Mouse (Mus musculus): ENCODE results near the gene Caln1. TPM values are rescaled to one million over a fixed set of nuclear protein-coding genes. Genes with fewer than 3 reads are reported as not detected.

Caln1 gene
- polyA plus RNA-seq, 1 experiment from 2014 or later: 49.3 TPM

DNA sequence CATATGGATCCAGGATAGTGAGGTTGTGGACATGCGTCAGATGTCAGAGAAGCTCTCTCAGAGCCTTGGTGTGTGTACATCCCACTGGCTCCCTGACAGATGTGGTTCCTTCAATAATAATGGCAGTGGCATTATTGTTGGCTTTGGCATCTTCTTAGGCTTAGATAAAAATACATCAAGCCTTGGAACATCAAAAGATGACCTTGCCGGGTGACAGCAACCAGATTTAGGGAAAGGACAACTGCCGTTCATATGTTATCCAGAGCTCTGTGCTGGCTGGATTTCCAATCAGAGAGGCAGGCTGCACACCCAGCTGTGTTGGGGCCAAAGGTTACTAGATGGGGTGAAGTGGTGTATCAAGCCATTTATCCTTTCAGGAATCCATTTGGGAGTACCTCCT lies 6.2 kb downstream of the Caln1 start:
- Histone ChIP-seq H3K4me2 (ENCODE audit: low read length) (no peak overlapping the region), H3K27me3 (replicated peaks; ENCODE audit: control insufficient read depth, insufficient read depth, low read length) (no peaks in the 10 kb centered on the region), H3K4me3 (ENCODE audit: low read length) (no peak overlapping the region), H3K27ac (ENCODE audit: low read depth, low read length) (no peak overlapping the region), H3K9ac (ENCODE audit: low read depth, low read length) (no peak overlapping the region), H3K36me3 (ENCODE audit: control insufficient read depth, insufficient read depth, low read length) (no peaks in the 10 kb centered on the region), H3K4me1 (ENCODE audit: control insufficient read depth, insufficient read depth, low read depth, low read length) (no peaks in the 10 kb centered on the region), H3K9me3 (ENCODE audit: control insufficient read depth, low read length) (no peaks in the 10 kb centered on the region)
- no peak for ATAC-seq
- WGBS: 92% methylated on average over 3 of the region's 3 CpGs

DNA sequence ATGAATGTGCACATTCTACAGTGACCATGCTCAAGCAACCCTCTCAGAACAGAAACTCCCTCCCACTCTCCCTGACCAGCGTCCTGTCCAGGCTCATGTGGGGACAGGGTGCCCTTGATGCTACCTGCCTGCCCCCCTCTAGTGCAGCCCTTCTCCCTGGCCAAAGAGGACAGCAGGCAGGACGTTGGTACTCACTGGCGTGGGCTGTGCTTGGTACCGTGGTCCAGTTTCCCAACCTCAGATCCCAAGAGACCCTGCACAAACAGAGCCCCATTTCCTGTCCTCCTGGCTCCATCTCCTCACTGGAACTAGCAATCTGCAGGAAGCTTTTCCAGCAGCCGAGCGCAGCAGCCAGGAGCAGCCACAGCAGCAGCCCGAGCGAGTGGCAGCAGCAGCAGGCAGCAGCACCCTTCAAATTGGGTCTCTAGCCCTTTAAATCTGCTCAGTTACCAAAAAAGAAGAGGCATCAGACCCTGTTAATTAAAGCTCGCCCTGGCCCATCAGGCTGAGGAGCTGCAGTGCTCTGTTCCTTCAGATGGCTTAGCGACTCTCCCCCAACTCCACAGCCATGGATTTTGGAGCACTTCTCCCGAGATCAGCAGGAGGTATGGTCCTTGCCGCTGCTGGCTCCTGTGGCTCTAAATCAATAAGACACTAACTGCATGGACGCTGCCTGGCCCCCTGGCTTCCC lies 15.1 kb downstream of the Caln1 start, which contains the start of gene A330070K13Rik:
Gene A330070K13Rik, minus strand, starts transcription at position 410 of the 691 bp plus-strand sequence.
- 14% methylated on average over 13 of the region's 13 CpGs for WGBS
- no peaks in the 10 kb centered on the region for H3K9me3 ChIP-seq (ENCODE audit: control insufficient read depth, low read length)
- H3K4me3 ChIP-seq (ENCODE audit: low read length): peak within 1 kb of the TSS; percentile 26
- H3K27ac ChIP-seq (ENCODE audit: low read depth, low read length): no peak within 1 kb of the TSS
- peaks cover 6% of the 10 kb centered on the region for H3K4me1 ChIP-seq (ENCODE audit: control insufficient read depth, insufficient read depth, low read depth, low read length)
- no peaks in the 10 kb centered on the region for H3K27me3 ChIP-seq (replicated peaks; ENCODE audit: control insufficient read depth, insufficient read depth, low read length)
- peak within 1 kb of the TSS; percentile 51 for H3K9ac ChIP-seq (ENCODE audit: low read depth, low read length)
- peak within 1 kb of the TSS; percentile 55 for H3K4me2 ChIP-seq (ENCODE audit: low read length)
- no peak for ATAC-seq
- no peaks in the 10 kb centered on the region for H3K36me3 ChIP-seq (ENCODE audit: control insufficient read depth, insufficient read depth, low read length)

DNA sequence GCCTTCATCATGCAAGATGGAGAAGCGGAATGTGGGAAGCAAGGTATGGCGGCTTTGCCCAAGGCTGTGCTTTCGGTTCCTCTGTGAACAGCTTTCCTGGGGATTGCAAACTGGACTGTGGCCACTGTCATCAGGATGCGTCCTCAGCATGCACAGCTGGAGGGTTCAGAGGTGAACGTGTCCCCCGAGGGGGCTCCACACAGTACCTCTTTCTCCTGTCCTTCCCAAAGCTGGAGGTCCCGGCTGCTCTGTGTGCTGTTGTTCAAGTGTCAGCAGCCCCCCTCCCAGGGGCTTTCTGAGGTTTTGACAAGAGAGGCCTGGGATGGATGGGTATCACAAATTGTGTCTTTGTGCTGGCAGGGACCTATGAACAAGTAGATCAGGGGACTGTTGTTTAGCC lies 17.2 kb downstream of the Caln1 start:
- no peak overlapping the region for H3K9ac ChIP-seq (ENCODE audit: low read depth, low read length)
- no peaks in the 10 kb centered on the region for H3K36me3 ChIP-seq (ENCODE audit: control insufficient read depth, insufficient read depth, low read length)
- H3K27ac ChIP-seq (ENCODE audit: low read depth, low read length): no peak overlapping the region
- H3K4me1 ChIP-seq (ENCODE audit: control insufficient read depth, insufficient read depth, low read depth, low read length): peaks cover 6% of the 10 kb centered on the region
- H3K9me3 ChIP-seq (ENCODE audit: control insufficient read depth, low read length): no peaks in the 10 kb centered on the region
- H3K4me2 ChIP-seq (ENCODE audit: low read length): no peak overlapping the region
- H3K4me3 ChIP-seq (ENCODE audit: low read length): no peak overlapping the region
- no peak for ATAC-seq
- H3K27me3 ChIP-seq (replicated peaks; ENCODE audit: control insufficient read depth, insufficient read depth, low read length): no peaks in the 10 kb centered on the region
- WGBS: 42% methylated on average over 7 of the region's 7 CpGs

DNA sequence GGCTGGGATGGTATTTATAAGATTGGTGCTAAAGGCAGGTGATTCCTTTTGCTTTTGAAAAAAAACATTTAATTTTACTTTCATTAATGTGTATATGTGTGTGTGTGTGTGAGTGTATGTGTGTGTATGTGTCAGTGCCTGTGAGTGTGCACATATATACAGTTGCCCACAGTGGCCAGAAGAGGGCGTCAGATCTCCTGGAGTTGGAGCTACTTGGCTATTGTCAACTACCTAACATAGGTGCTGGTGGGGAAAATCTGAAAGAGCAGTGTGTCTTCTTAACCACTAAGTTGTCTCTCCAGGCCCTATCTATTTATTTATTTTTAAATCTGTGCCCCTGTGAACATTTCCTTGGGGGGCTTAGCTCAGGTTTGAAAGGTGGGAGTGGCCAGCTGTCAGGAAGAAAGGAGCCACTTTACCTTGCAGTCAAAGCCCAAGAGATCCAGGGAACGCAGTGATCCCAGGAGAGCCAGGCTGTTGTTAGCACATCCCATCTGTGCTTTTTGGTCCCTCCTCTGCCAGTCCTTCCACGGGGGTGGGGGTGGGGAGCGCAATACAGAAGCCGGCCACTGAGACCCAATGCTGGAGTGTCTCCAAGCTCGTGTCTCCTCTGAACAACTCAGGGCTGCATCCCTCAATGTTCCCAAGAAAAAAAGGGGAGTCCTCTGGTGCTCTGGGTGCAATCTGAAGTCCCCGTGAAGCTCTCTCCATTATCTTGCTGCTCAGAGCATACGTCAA lies 24.5 kb downstream of the Caln1 start:
- Histone ChIP-seq H3K9ac (ENCODE audit: low read depth, low read length) (no peak overlapping the region), H3K27me3 (replicated peaks; ENCODE audit: control insufficient read depth, insufficient read depth, low read length) (no peaks in the 10 kb centered on the region), H3K27ac (ENCODE audit: low read depth, low read length) (no peak overlapping the region), H3K9me3 (ENCODE audit: control insufficient read depth, low read length) (no peaks in the 10 kb centered on the region), H3K4me3 (ENCODE audit: low read length) (no peak overlapping the region), H3K4me1 (ENCODE audit: control insufficient read depth, insufficient read depth, low read depth, low read length) (peaks cover 4% of the 10 kb centered on the region; the same call in 1 of the 2 replicates), H3K4me2 (ENCODE audit: low read length) (no peak overlapping the region), H3K36me3 (ENCODE audit: control insufficient read depth, insufficient read depth, low read length) (no peaks in the 10 kb centered on the region)
- WGBS: 39% methylated on average over 8 of the region's 8 CpGs
- ATAC-seq: peak; percentile 42

DNA sequence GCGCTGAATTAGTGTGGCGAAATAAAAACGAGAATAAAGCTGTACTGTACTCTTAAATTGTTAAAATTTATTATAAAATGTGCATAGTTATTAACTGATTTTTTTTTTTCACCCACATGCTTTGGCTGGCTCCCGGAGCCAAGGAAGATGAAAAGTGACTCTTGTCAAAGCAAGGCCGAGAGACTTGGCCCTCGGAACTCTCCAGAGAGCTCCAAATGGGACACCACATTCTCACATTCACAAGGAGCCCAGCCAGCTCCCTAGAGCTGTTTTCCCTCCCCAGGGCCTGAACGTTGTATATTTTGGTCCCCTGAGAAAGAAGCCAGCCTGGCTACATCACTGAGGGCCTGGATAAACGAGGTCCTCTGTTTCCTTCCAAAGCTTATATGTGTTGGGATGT lies 25.1 kb downstream of the Caln1 start:
- WGBS: 57% methylated on average over 8 of the region's 8 CpGs
- H3K4me3 ChIP-seq (ENCODE audit: low read length): no peak overlapping the region
- H3K36me3 ChIP-seq (ENCODE audit: control insufficient read depth, insufficient read depth, low read length): no peaks in the 10 kb centered on the region
- H3K27ac ChIP-seq (ENCODE audit: low read depth, low read length): 0 out of 2 replicates have a peak overlapping the region, but pooled peaks have one; percentile 3
- no peak for ATAC-seq
- H3K9me3 ChIP-seq (ENCODE audit: control insufficient read depth, low read length): no peaks in the 10 kb centered on the region
- no peaks in the 10 kb centered on the region for H3K27me3 ChIP-seq (replicated peaks; ENCODE audit: control insufficient read depth, insufficient read depth, low read length)
- no peak overlapping the region for H3K4me2 ChIP-seq (ENCODE audit: low read length)
- H3K4me1 ChIP-seq (ENCODE audit: control insufficient read depth, insufficient read depth, low read depth, low read length): peaks cover 4% of the 10 kb centered on the region; the same call in 1 of the 2 replicates
- no peak overlapping the region for H3K9ac ChIP-seq (ENCODE audit: low read depth, low read length)

DNA sequence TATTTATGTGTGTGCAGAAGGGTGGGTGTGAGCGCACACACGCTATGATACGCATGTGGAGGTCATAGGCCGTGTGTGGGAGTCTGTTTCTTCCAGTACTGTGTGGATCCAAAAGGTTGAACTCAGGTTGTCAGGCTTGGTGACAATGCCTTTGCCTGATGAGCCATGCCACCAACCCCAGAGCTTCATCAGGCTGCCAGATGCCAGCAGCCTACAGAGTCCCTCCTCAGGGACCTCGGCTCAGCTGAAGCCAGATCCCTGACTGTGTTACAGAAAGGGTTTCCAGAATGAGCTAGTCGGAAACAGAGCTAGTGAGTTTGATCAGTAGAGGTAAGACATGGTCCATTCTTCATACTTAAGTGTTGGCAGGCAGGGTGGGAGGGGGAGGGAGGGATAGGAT lies 25.9 kb downstream of the Caln1 start:
- Histone ChIP-seq H3K27me3 (replicated peaks; ENCODE audit: control insufficient read depth, insufficient read depth, low read length) (no peaks in the 10 kb centered on the region), H3K36me3 (ENCODE audit: control insufficient read depth, insufficient read depth, low read length) (no peaks in the 10 kb centered on the region), H3K4me1 (ENCODE audit: control insufficient read depth, insufficient read depth, low read depth, low read length) (peaks cover 4% of the 10 kb centered on the region; the same call in 1 of the 2 replicates), H3K4me2 (ENCODE audit: low read length) (no peak overlapping the region), H3K9me3 (ENCODE audit: control insufficient read depth, low read length) (no peaks in the 10 kb centered on the region), H3K27ac (ENCODE audit: low read depth, low read length) (peak overlapping the region; percentile 18; the same call in 1 of the 2 replicates), H3K4me3 (ENCODE audit: low read length) (no peak overlapping the region), H3K9ac (ENCODE audit: low read depth, low read length) (no peak overlapping the region)
- WGBS: 58% methylated on average over 6 of the region's 6 CpGs
- peak; percentile 52; the same call in 1 of the 2 replicates for ATAC-seq

DNA sequence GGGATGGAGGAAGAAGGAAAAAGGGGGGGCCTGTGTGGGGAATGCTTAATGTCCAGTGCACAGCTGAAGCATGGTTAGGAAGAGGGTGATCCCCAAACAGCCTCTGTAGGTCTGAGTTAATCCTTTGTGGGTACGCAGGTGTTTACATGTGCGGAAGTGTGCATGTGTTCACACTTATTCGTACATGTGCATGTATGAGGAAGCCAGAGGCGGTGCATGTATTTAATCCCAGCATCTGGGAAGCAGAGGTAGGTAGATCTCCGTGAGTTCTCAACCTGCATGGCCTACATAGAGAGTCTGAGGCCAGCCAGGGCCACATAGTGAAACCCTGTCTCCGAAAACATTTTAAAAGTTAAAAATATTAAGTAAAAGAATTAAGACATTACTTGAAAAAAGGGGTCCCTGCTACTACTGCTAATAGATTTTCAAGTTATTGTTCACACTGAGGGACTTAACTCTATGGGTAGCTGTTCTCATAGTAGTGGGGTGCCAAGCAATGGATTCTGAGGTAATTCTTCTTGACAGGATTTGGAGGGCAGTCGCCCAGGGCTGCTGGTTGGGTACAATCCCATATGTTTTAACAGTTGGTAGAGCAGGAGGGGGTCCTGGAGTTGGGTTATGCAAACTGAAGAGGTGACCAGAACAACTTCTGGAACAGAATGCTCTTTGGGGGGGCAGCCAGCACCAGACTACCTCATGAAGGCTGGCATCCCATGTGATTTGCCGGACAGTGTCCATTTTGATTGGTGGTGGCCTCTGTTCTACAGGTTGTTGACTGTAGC lies 31.1 kb downstream of the Caln1 start:
- no peaks in the 10 kb centered on the region for H3K4me1 ChIP-seq (ENCODE audit: control insufficient read depth, insufficient read depth, low read depth, low read length)
- H3K9ac ChIP-seq (ENCODE audit: low read depth, low read length): no peak overlapping the region
- no peaks in the 10 kb centered on the region for H3K27me3 ChIP-seq (replicated peaks; ENCODE audit: control insufficient read depth, insufficient read depth, low read length)
- no peak overlapping the region for H3K4me2 ChIP-seq (ENCODE audit: low read length)
- no peaks in the 10 kb centered on the region for H3K9me3 ChIP-seq (ENCODE audit: control insufficient read depth, low read length)
- no peak for ATAC-seq
- H3K36me3 ChIP-seq (ENCODE audit: control insufficient read depth, insufficient read depth, low read length): no peaks in the 10 kb centered on the region
- 92% methylated on average over 8 of the region's 8 CpGs for WGBS
- H3K4me3 ChIP-seq (ENCODE audit: low read length): no peak overlapping the region
- no peak overlapping the region for H3K27ac ChIP-seq (ENCODE audit: low read depth, low read length)

DNA sequence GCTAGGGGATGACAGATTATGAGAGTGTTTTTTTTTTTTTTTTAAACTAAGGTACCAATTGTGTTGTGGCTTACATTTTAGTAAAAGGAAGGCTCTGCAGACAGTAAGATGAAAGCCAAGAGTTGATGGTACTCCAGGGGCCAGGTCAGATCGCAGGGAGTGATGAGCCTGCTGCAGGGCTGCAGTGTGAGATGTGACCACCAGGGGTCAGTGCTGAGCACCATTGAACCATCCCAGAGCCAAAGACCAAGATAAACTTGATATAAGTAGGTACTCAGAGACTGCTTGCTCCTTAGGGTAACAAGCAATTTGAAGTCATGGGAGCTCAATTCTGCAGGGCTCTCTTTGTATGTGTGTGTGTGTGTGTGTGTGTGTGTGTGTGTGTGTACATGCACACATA lies 35.9 kb downstream of the Caln1 start:
- WGBS: 47% methylated on average over 1 of the region's 1 CpGs
- Histone ChIP-seq H3K27me3 (replicated peaks; ENCODE audit: control insufficient read depth, insufficient read depth, low read length) (no peaks in the 10 kb centered on the region), H3K36me3 (ENCODE audit: control insufficient read depth, insufficient read depth, low read length) (no peaks in the 10 kb centered on the region), H3K4me2 (ENCODE audit: low read length) (no peak overlapping the region), H3K27ac (ENCODE audit: low read depth, low read length) (no peak overlapping the region), H3K9me3 (ENCODE audit: control insufficient read depth, low read length) (no peaks in the 10 kb centered on the region), H3K4me3 (ENCODE audit: low read length) (no peak overlapping the region), H3K4me1 (ENCODE audit: control insufficient read depth, insufficient read depth, low read depth, low read length) (no peaks in the 10 kb centered on the region), H3K9ac (ENCODE audit: low read depth, low read length) (no peak overlapping the region)
- no peak for ATAC-seq

DNA sequence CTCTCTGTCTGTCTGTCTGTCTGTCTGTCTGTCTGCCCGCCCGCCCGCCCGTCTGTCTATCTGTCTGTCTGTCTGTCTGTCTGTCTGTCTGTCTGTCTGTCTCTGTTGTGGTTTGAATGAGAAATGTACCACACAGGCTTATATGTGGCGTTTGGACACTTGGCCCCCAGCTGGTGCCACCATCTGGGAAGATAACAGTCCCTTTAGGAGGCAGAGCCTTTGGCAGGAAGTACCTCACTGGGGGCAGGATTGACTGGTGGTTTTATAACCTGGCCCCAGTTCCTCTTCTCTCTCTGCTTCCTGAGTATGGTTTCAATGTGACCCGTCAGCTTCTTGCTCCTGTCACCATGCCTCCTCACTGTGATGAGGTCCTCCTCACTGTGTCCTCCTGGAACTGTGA lies 40.5 kb downstream of the Caln1 start:
- Histone ChIP-seq H3K9me3 (ENCODE audit: control insufficient read depth, low read length) (peaks cover 3% of the 10 kb centered on the region), H3K4me2 (ENCODE audit: low read length) (no peak overlapping the region), H3K4me3 (ENCODE audit: low read length) (no peak overlapping the region), H3K9ac (ENCODE audit: low read depth, low read length) (no peak overlapping the region), H3K27me3 (replicated peaks; ENCODE audit: control insufficient read depth, insufficient read depth, low read length) (no peaks in the 10 kb centered on the region), H3K27ac (ENCODE audit: low read depth, low read length) (no peak overlapping the region), H3K4me1 (ENCODE audit: control insufficient read depth, insufficient read depth, low read depth, low read length) (no peaks in the 10 kb centered on the region), H3K36me3 (ENCODE audit: control insufficient read depth, insufficient read depth, low read length) (no peaks in the 10 kb centered on the region)
- WGBS: 92% methylated on average over 6 of the region's 6 CpGs
- no peak for ATAC-seq

Data from hindbrain, embryonic 16.5 days (tissue).